Mouse (Mus musculus): ENCODE data around the gene Trim16.

Gene Trim16

GRCm38 (mm10) chr11:62827911-62828310, 7.9 kb downstream of the Trim16 start:
- intact Hi-C loops (cut with DNase I): no loop called here

DNA sequence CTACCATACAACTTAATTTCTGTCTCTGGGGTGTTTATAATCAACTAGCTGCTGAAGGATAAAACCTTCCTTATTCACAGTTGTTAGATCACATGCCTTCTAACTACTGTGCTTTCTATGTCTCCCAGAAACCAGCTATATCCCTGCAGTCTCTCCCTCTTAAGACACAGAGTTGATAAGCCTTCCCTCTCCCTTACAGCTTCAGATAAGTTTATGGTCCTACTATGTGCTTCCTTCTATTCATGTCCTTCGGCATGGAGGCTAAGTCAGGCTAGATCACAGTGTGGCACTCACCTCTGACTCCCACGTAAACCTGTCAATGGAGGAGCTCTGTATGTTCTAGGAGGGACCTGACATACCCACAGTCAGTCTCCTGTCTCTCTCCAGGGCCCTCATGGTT, 10.4 kb downstream of the Trim16 start:
- intact Hi-C loops (cut with DNase I): no loop called here

- intact Hi-C loops (cut with DNase I): no loop called here
These were observed 11.9 kb downstream of the Trim16 start for GRCm38 (mm10) chr11:62831906-62832305.

GRCm38 (mm10) chr11:62844562-62844961, 24.5 kb downstream of the Trim16 start:
- intact Hi-C loops (cut with DNase I): no loop called here

GRCm38 (mm10) chr11:62845730-62846129, 25.7 kb downstream of the Trim16 start:
- intact Hi-C loops (cut with DNase I): no loop called here

GRCm38 (mm10) chr11:62846961-62847654, 27.1 kb downstream of the Trim16 start, which contains the start of gene Fbxw10:
Fbxw10 (plus strand) TSS chr11:62847069.
- intact Hi-C loops (cut with DNase I): no loop called here

DNA sequence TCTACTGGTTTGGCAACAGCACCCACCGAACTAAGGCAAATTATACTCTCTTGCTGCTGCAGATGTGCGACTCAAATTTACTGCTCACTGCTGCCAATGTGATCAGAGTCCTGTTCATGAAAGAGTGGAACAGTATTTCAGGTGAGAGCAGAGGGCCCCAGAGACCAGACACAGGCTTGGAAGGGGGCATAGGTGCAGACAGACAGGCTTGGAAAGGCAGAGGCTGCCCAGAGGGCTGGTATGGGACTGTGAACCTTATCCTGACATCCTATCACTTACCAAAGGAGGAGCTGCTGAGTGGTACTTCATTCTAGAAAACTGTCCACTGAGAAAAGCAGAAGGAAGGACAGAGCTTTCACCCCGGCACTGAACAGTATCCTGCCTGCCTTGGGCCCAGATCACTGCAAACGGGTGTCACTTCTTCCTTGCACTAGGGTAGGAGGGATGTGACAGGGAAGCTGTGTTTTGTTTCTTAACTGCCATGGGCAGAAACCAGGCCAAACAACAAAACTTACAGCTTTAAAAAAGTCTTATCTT, 27.7 kb downstream of the Trim16 start:
- intact Hi-C loops (cut with DNase I): no loop called here

DNA sequence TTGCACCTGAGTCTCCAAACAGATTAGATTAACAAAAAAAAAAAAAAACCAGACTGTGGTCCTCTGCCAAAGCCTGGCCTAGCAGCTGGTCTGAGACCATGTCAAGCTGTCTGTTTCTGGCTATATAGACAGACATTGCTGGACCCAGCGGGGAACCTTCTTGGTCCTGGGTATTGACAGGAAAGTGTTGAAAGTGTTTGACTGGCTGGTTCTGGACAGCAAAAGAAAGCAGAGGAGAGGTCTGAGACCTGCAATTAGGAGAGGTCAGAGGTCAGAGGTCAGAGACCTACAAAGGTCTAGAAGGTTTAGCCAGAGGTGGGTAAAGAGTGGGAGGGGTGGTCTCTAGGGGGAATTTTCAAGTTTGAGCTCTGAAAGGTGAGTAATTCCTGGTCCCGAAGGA, 28.3 kb downstream of the Trim16 start:
- intact Hi-C loops (cut with DNase I): no loop called here

DNA sequence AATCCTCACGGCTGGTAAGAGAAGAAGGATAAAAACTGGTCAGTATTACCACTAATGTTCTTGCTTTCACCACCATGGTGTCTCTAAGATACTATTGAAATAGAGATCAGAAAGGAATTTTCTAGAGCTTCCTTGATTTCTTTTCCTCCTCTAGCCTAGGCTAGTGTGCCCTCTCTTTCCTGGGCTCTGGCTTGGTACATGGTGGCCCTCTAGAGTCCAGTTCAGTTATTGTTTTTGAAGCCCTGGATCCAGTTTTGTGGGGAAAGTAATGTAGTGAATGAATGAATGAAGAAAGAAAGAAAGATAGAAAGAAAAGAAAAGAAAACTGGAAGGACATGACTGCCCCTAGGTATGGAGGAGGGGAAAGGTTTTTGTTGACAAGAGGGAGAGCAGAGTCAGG, 31.2 kb downstream of the Trim16 start:
- intact Hi-C loops (cut with DNase I): loop anchor here (1.0 kb wide), 1 partner anchor 94 kb away; no protein-coding TSS in a partner anchor

GRCm38 (mm10) chr11:62853334-62853733, 33.3 kb downstream of the Trim16 start:
- intact Hi-C loops (cut with DNase I): no loop called here

GRCm38 (mm10) chr11:62865562-62865961, 45.5 kb downstream of the Trim16 start:
- intact Hi-C loops (cut with DNase I): no loop called here

DNA sequence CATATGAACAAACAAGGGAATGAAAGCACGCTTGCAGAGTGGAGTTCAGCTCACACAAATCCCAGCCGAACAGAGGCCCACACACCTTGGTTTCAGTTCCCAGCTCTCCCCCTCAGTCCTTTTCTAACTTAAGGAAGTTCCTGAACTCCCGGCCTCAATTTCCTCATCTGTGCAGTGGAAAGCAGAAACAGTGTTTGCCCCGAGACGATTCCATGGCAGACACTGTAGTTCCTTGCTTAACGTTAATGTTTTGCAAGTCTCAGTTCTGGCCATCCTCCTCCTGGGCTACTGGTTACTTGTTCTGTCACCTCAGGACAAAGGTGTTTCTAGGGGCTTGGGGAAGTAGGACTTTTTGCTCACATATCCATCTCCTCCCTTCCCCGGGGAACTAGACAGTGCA, 46.7 kb downstream of the Trim16 start:
- intact Hi-C loops (cut with DNase I): no loop called here

GRCm38 (mm10) chr11:62869201-62869600, 49.2 kb downstream of the Trim16 start:
- intact Hi-C loops (cut with DNase I): no loop called here

DNA sequence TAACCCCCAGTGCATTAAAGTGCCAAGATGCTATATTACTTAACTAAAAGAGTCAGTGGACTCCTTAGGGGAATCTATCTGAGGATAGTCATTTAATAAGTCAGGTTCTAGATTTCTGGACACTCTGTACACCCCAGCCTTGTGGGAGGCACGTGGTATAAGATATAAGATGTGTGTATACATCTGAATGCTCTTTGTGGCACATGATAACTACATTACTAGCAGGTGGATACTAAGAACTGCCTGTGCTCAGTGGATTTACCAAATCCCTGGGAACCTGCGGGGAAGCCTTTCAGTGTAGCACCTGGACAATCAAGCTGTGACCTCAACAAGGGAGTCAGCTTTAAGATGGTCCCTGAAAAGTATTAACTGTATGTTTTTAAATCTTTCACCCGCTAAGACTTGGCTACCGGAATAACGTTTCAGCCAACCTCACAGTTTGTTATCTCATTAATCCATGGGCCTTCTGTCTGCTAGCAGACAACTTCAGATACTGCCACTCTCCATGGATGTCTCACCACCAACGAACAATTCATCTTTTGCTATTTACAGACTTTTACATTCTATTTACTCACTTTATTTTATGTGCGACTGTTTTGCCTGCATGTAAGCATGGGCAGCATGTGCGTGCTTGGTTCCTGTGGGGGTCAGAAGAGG, 49.8 kb downstream of the Trim16 start:
- intact Hi-C loops (cut with DNase I): no loop called here

GRCm38 (mm10) chr11:62873479-62873878, 53.4 kb downstream of the Trim16 start:
- intact Hi-C loops (cut with DNase I): no loop called here

DNA sequence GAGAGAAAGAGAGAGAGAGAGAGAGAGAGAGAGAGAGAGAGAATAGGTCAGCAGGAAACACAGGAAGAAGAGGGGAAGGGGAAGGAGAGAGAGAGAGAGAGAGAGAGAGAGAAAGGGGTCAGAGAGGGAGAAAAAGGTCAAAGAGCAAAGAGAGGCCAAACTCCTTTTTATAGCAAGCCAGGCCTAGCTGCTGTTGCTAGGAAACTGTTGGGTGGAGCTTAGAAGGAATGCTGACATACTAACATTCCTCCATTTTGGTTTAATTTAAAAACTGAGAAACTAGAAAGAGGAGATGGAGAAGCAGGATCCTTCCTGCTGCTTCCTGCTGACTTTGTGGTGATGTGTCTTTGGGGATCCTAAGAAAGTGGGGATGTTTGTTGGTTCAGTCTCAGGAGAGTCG, 55.7 kb downstream of the Trim16 start:
- intact Hi-C loops (cut with DNase I): no loop called here

GRCm38 (mm10) chr11:62876445-62876844, 56.4 kb downstream of the Trim16 start:
- intact Hi-C loops (cut with DNase I): no loop called here

DNA sequence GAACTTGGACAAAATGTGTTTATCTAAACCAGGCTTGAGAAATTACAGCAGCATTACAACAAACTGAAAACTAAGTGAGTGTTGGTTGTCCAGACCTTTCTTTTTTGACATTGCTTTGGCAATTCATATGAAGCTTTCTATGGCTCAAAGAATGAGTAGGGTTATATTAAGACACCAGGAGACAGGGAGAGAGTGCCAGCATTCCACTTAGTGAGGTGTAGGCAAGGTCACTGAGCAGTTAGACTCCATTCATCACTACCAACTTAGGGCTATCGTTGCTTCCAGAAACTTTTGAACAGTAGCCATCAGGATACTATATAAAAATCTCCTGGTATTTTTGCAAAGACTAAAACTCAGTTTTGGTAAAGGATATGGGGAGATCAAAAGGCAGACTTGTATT, 57.4 kb downstream of the Trim16 start:
- intact Hi-C loops (cut with DNase I): no loop called here

- intact Hi-C loops (cut with DNase I): no loop called here
These were observed 58.7 kb downstream of the Trim16 start for GRCm38 (mm10) chr11:62878728-62879127.

GRCm38 (mm10) chr11:62879220-62880048, 59.4 kb downstream of the Trim16 start, which contains the start of gene Tvp23b:
Tvp23b (plus strand) TSS chr11:62879455.
- intact Hi-C loops (cut with DNase I): no loop called here

- intact Hi-C loops (cut with DNase I): no loop called here
These were observed 63.4 kb downstream of the Trim16 start for GRCm38 (mm10) chr11:62883407-62883806.

- intact Hi-C loops (cut with DNase I): no loop called here
These were observed 65.3 kb downstream of the Trim16 start for GRCm38 (mm10) chr11:62885323-62885722.

Data from adrenal gland (tissue).